Comparison of ENCODE assay signal across 30 mouse cellular contexts in genomic region chr9:99304296-99304695, GRCm38 (mm10). TPM values are rescaled to one million over a fixed set of nuclear protein-coding genes. Genes with fewer than 3 reads are reported as not detected.
DNase-seq lines count a peak whose midpoint lies in the region; ATAC-seq and TF ChIP-seq lines count a peak whose summit lies in the region.
"Had no signal": no experiment of that assay in that cellular context is flagged by ENCODE, and none has a peak within 500 bp of the region (broad histone marks: within the 10 kb centered on the region; RNA-seq: fewer than 3 reads in every experiment).

No protein-coding gene starts in this region.

- no peak overlapping the region for H3K27ac ChIP-seq in forebrain, embryonic 11.5 days (ENCODE audit: low read depth, low read length)
- H3K27ac ChIP-seq in forebrain, postnatal 0 days (ENCODE audit: low read depth, low read length) = no peak overlapping the region
- no peak overlapping the region for H3K27ac ChIP-seq in lung, postnatal 0 days (ENCODE audit: low read length)
- peak overlapping the region; percentile 94 for H3K27ac ChIP-seq in testis, adult 2 months (ENCODE audit: control insufficient read depth, insufficient read depth, low read depth, low read length)
- H3K27ac ChIP-seq: embryonic facial prominence, embryonic 12.5 days; embryonic facial prominence, embryonic 15.5 days; forebrain, embryonic 12.5 days; forebrain, embryonic 15.5 days; heart, embryonic 15.5 days; hindbrain, embryonic 10.5 days; hindbrain, embryonic 13.5 days had no signal

- 94% methylated on average over 5 of the region's 5 CpGs for WGBS in forebrain, embryonic 11.5 days
- WGBS in forebrain, postnatal 0 days = 96% methylated on average over 5 of the region's 5 CpGs
- 76% methylated on average over 5 of the region's 5 CpGs for WGBS in lung, postnatal 0 days
- WGBS in lung, adult 2 months = 63% methylated on average over 5 of the region's 5 CpGs

- no peak overlapping the region for H3K4me3 ChIP-seq in forebrain, embryonic 11.5 days (ENCODE audit: low read depth, low read length)
- no peak overlapping the region for H3K4me3 ChIP-seq in forebrain, postnatal 0 days (ENCODE audit: low read depth, low read length)
- H3K4me3 ChIP-seq in lung, postnatal 0 days (ENCODE audit: low read depth, low read length) = no peak overlapping the region
- H3K4me3 ChIP-seq in lung, adult 2 months (replicated peaks; ENCODE audit: extremely low read depth, low read depth, low read length) = no peak overlapping the region
- peak overlapping the region; percentile 94 for H3K4me3 ChIP-seq in testis, adult 2 months (ENCODE audit: control insufficient read depth, low read depth, low read length)
- H3K4me3 ChIP-seq: embryonic facial prominence, embryonic 12.5 days; embryonic facial prominence, embryonic 15.5 days; forebrain, embryonic 12.5 days; forebrain, embryonic 15.5 days; heart, embryonic 12.5 days; heart, embryonic 15.5 days; hindbrain, embryonic 10.5 days; hindbrain, embryonic 13.5 days had no signal

- H3K36me3 ChIP-seq in forebrain, embryonic 11.5 days (ENCODE audit: control insufficient read depth, insufficient read depth, low read length) = peaks cover 4% of the 10 kb centered on the region; the same call in 1 of the 2 replicates
- peaks cover 53% of the 10 kb centered on the region for H3K36me3 ChIP-seq in forebrain, postnatal 0 days (ENCODE audit: insufficient read depth)
- no peaks in the 10 kb centered on the region for H3K36me3 ChIP-seq in lung, postnatal 0 days (ENCODE audit: insufficient read depth, low read length)
- H3K36me3 ChIP-seq in testis, adult 2 months (ENCODE audit: control insufficient read depth, insufficient read depth, low read length) = peaks cover 7% of the 10 kb centered on the region
- H3K36me3 ChIP-seq: heart, embryonic 15.5 days had no signal

- DNase-seq in forebrain, embryonic 11.5 days (ENCODE audit: low spot score) = peak; percentile 40
- no peak for DNase-seq in forebrain, postnatal 0 days
- peak; percentile 32 for DNase-seq in lung, postnatal 0 days (ENCODE audit: low spot score)
- no peak for DNase-seq in lung, adult 2 months
- no peak for DNase-seq in testis, postnatal 10 days (ENCODE audit: low spot score)
- DNase-seq: adrenal gland, adult 2 months; adrenal gland, postnatal 14 days; B cell, adult 2 months; cerebellum, adult 11 months; cerebellum, adult 2 months; cerebellum, adult 9-11 months; cerebellum, postnatal 25 days; gastrocnemius, postnatal 10 days; gastrocnemius, postnatal 36 days; heart, postnatal 10 days; heart, postnatal 36 days had no signal

- no peaks in the 10 kb centered on the region for H3K27me3 ChIP-seq in forebrain, embryonic 11.5 days (ENCODE audit: control insufficient read depth, insufficient read depth, low read length)
- H3K27me3 ChIP-seq in forebrain, postnatal 0 days (ENCODE audit: insufficient read depth, low read length) = no peaks in the 10 kb centered on the region
- H3K27me3 ChIP-seq in lung, postnatal 0 days (replicated peaks; ENCODE audit: insufficient read depth, low read length) = no peaks in the 10 kb centered on the region
- no peaks in the 10 kb centered on the region for H3K27me3 ChIP-seq in testis, adult 2 months (ENCODE audit: control insufficient read depth, insufficient read depth, low read length)
- H3K27me3 ChIP-seq: CH12.LX; embryonic facial prominence, embryonic 12.5 days; embryonic facial prominence, embryonic 15.5 days; forebrain, embryonic 12.5 days; forebrain, embryonic 15.5 days; heart, embryonic 12.5 days; heart, embryonic 15.5 days; hindbrain, embryonic 13.5 days had no signal

- H3K9me3 ChIP-seq in forebrain, embryonic 11.5 days (ENCODE audit: control insufficient read depth, low read length) = no peaks in the 10 kb centered on the region
- no peaks in the 10 kb centered on the region for H3K9me3 ChIP-seq in forebrain, postnatal 0 days (ENCODE audit: low read length)
- H3K9me3 ChIP-seq in lung, postnatal 0 days (ENCODE audit: low read length) = no peaks in the 10 kb centered on the region
- H3K9me3 ChIP-seq: embryonic facial prominence, embryonic 12.5 days; embryonic facial prominence, embryonic 15.5 days; forebrain, embryonic 12.5 days; forebrain, embryonic 15.5 days; G1E; heart, embryonic 12.5 days; heart, embryonic 15.5 days; hindbrain, embryonic 10.5 days; hindbrain, embryonic 13.5 days had no signal

- TF ChIP-seq CTCF in forebrain, postnatal 0 days (IDR thresholded peaks at IDR 0.05; ENCODE audit: low read depth) = no peak
- TF ChIP-seq CTCF in lung, postnatal 0 days (IDR thresholded peaks at IDR 0.05) = no peak
- TF ChIP-seq CTCF in lung, adult 2 months (IDR thresholded peaks at IDR 0.05; ENCODE audit: insufficient read depth, low read length) = no peak
- no peak for TF ChIP-seq CTCF in testis, adult 2 months (IDR thresholded peaks at IDR 0.05; ENCODE audit: control insufficient read depth, insufficient read depth, insufficient replicate concordance, low read depth, low read length)

- no peak overlapping the region for H3K4me2 ChIP-seq in forebrain, embryonic 11.5 days (ENCODE audit: low read depth, low read length, severe bottlenecking)
- H3K4me2 ChIP-seq in forebrain, postnatal 0 days (ENCODE audit: low read depth) = no peak overlapping the region
- H3K4me2 ChIP-seq in lung, postnatal 0 days (replicated peaks; ENCODE audit: low read depth, low read length) = no peak overlapping the region
- H3K4me2 ChIP-seq: embryonic facial prominence, embryonic 12.5 days; embryonic facial prominence, embryonic 15.5 days; forebrain, embryonic 12.5 days; forebrain, embryonic 15.5 days; heart, embryonic 12.5 days; heart, embryonic 15.5 days; hindbrain, embryonic 13.5 days had no signal

- TF ChIP-seq POLR2A in lung, adult 2 months (IDR thresholded peaks at IDR 0.05; ENCODE audit: borderline replicate concordance, extremely low read depth, low read depth, low read length) = no peak
- no peak; the same call in 1 of the 2 replicates for TF ChIP-seq POLR2A in testis, adult 2 months (IDR thresholded peaks at IDR 0.05; ENCODE audit: control insufficient read depth, low read depth, low read length)

- no peaks in the 10 kb centered on the region for H3K4me1 ChIP-seq in forebrain, embryonic 11.5 days (replicated peaks; ENCODE audit: control insufficient read depth, insufficient read depth, low read length)
- H3K4me1 ChIP-seq in forebrain, postnatal 0 days (ENCODE audit: insufficient read depth) = no peaks in the 10 kb centered on the region
- H3K4me1 ChIP-seq in lung, postnatal 0 days (ENCODE audit: insufficient read depth, low read depth, low read length) = no peaks in the 10 kb centered on the region
- no peaks in the 10 kb centered on the region; the same call in 1 of the 2 replicates for H3K4me1 ChIP-seq in lung, adult 2 months (ENCODE audit: control insufficient read depth, insufficient read depth, low read length)
- no peaks in the 10 kb centered on the region for H3K4me1 ChIP-seq in testis, adult 2 months (ENCODE audit: control insufficient read depth, insufficient read depth, low read length)
- H3K4me1 ChIP-seq: embryonic facial prominence, embryonic 12.5 days; embryonic facial prominence, embryonic 15.5 days; forebrain, embryonic 12.5 days; forebrain, embryonic 15.5 days; heart, embryonic 12.5 days; heart, embryonic 15.5 days; hindbrain, embryonic 10.5 days; hindbrain, embryonic 13.5 days had no signal

- H3K9ac ChIP-seq in forebrain, embryonic 11.5 days (ENCODE audit: low read length) = no peak overlapping the region
- no peak overlapping the region for H3K9ac ChIP-seq in forebrain, postnatal 0 days
- H3K9ac ChIP-seq in lung, postnatal 0 days (replicated peaks; ENCODE audit: low read depth) = no peak overlapping the region
- H3K9ac ChIP-seq: embryonic facial prominence, embryonic 12.5 days; embryonic facial prominence, embryonic 15.5 days; forebrain, embryonic 12.5 days; forebrain, embryonic 15.5 days; heart, embryonic 12.5 days; heart, embryonic 15.5 days; hindbrain, embryonic 13.5 days had no signal

- TF ChIP-seq EP300 in lung, postnatal 0 days (IDR thresholded peaks at IDR 0.05) = no peak

- ATAC-seq in forebrain, embryonic 11.5 days (replicated peaks; ENCODE audit: low FRiP score) = no peak
- ATAC-seq in forebrain, postnatal 0 days = no peak
- peak; percentile 49 for ATAC-seq in lung, postnatal 0 days
- ATAC-seq: forebrain, embryonic 15.5 days; hindbrain, embryonic 16.5 days had no signal

RNA-seq across cellular contexts. Expression of gene Esyt3, which starts 54.1 kb away (rescaled TPM):
- polyA plus RNA-seq in forebrain, embryonic 11.5 days (2014; fragmentation: Nextera tagmentation; extraction: Ambion mirVana) = 0.35 TPM in 2 replicates
- total RNA-seq in forebrain, postnatal 0 days (2014; rRNA removed) = 2.6 and 4.3 TPM in 2 replicates
- 1.2 and 1.3 TPM in 2 replicates for polyA plus RNA-seq in forebrain, postnatal 0 days (2015; fragmentation: Nextera tagmentation; extraction: Ambion mirVana)
- polyA plus RNA-seq in lung, postnatal 0 days (2015; fragmentation: Nextera tagmentation; extraction: Ambion mirVana) = 1.3 and 1.5 TPM in 2 replicates
- polyA plus RNA-seq in lung, adult 2 months (2012; rRNA removed) = 6.0 and 11.0 TPM in 2 replicates
- 61.3 and 70.7 TPM in 2 replicates for polyA plus RNA-seq in testis, adult 2 months (2012; rRNA removed)
- total RNA-seq: CH12.LX; gastrocnemius, adult 18-20 months; gastrocnemius, postnatal 36 days; granulocyte monocyte progenitor cell, adult 5-6 weeks had no signal
- polyA plus RNA-seq: G1E had no signal

Comparison
In these comparisons a context has a peak if more than half of its experiments do, and no peak if none do; other contexts are left out.
1. DNase-seq: peak in forebrain, embryonic 11.5 days (single experiment) and lung, postnatal 0 days (single experiment); none in forebrain, postnatal 0 days (single experiment), lung, adult 2 months (single experiment) and testis, postnatal 10 days (single experiment).